Mouse (Mus musculus) CH12.LX (cell line): ENCODE measurements around the gene Dnajb11. TPM values are rescaled to one million over a fixed set of nuclear protein-coding genes. Genes with fewer than 3 reads are reported as not detected.

Experiments
- DNase-seq: peaks from one replicate; pipeline ENCODE4 v3.0.0-alpha.2; 2013; ENCODE audit errors: extremely low read depth
- H3K27ac ChIP-seq: 2 replicates; pipeline ENCODE4 v1.5.1; 2012; ENCODE audit warnings: low read depth, mild to moderate bottlenecking, control low read depth, moderate library complexity; ENCODE audit not compliant: insufficient read depth
- H3K27me3 ChIP-seq: replicated peaks from 2 replicates; pipeline ENCODE3; 2012; ENCODE audit warnings: inconsistent platforms
- H3K36me3 ChIP-seq, 2 experiments: replicated peaks in 1 of 2; 2 replicates each; pipeline versions ENCODE3 to v1.6.1; 2012; ENCODE audit warnings: inconsistent platforms in 1 of 2, low read length in 1 of 2, mild to moderate bottlenecking in 1 of 2, mixed read lengths in 1 of 2, moderate library complexity in 1 of 2; ENCODE audit not compliant: control insufficient read depth in 1 of 2, insufficient read depth in 1 of 2
- H3K4me1 ChIP-seq, 2 experiments: 2 replicates each; pipeline ENCODE4 v1.6.1; 2012; ENCODE audit warnings: inconsistent platforms in 1 of 2, moderate library complexity in 1 of 2; ENCODE audit not compliant: insufficient read depth in 2 of 2, control insufficient read depth in 1 of 2
- H3K4me2 ChIP-seq: 2 replicates; pipeline ENCODE4 v1.6.1; 2012; ENCODE audit warnings: low read depth, mild to moderate bottlenecking, control low read depth; ENCODE audit not compliant: poor library complexity, insufficient read depth, severe bottlenecking
- H3K4me3 ChIP-seq, 3 experiments: fragments of 150-350 bp in 1 of 3; sonication (generic) in 1 of 3; replicated peaks in 1 of 3; 2 replicates each; pipeline versions ENCODE3 to v1.5.1; 2011 to 2012; ENCODE audit warnings: low read depth in 2 of 3, low read length in 2 of 3, mild to moderate bottlenecking in 2 of 3, moderate library complexity in 2 of 3, control low read depth in 1 of 3, improper control_type of control experiment in 1 of 3, inconsistent platforms in 1 of 3, mixed read lengths in 1 of 3; ENCODE audit not compliant: poor library complexity in 1 of 3
- H3K79me2 ChIP-seq: replicated peaks from 2 replicates; pipeline ENCODE4 v1.6.1; 2012; ENCODE audit warnings: mild to moderate bottlenecking, moderate library complexity; ENCODE audit not compliant: control insufficient read depth, poor library complexity, insufficient read depth, severe bottlenecking; ENCODE audit errors: extremely low read depth
- H3K9ac ChIP-seq: 2 replicates; pipeline ENCODE4 v1.6.1; 2012; ENCODE audit warnings: low read depth, mild to moderate bottlenecking, control low read depth, moderate library complexity; ENCODE audit not compliant: insufficient read depth
- H3K9me3 ChIP-seq: replicated peaks from 2 replicates; pipeline ENCODE3; 2012; ENCODE audit warnings: low read length, inconsistent platforms, mixed read lengths
- BHLHE40 ChIP-seq: IDR thresholded peaks from 2 replicates; pipeline ENCODE4 v1.6.1; 2011; ENCODE audit warnings: mild to moderate bottlenecking, low read depth, low read length, improper control_type of control experiment
- CHD2 ChIP-seq: IDR thresholded peaks from 2 replicates; pipeline ENCODE4 v1.6.1; 2011; ENCODE audit warnings: low read length, improper control_type of control experiment
- GABPA ChIP-seq: IDR thresholded peaks from 2 replicates; pipeline ENCODE4 v1.6.1; 2012; ENCODE audit warnings: low read depth, low read length, improper control_type of control experiment, inconsistent platforms; ENCODE audit not compliant: insufficient replicate concordance
- IRF4 ChIP-seq: IDR thresholded peaks from 2 replicates; pipeline ENCODE4 v1.6.1; 2014; ENCODE audit warnings: low read depth, mild to moderate bottlenecking, inconsistent platforms, low read length, improper control_type of control experiment
- JUN ChIP-seq: IDR thresholded peaks from 2 replicates; pipeline ENCODE4 v1.6.1; 2011; ENCODE audit warnings: low read depth, mild to moderate bottlenecking, low read length, improper control_type of control experiment, moderate library complexity; ENCODE audit not compliant: insufficient read depth
- KAT2A ChIP-seq: IDR thresholded peaks from 2 replicates; pipeline ENCODE4 v1.6.1; 2012; ENCODE audit warnings: low read length, improper control_type of control experiment, inconsistent platforms; ENCODE audit not compliant: insufficient replicate concordance
- MAFK ChIP-seq: IDR thresholded peaks from 2 replicates; pipeline ENCODE4 v1.6.1; 2011; ENCODE audit warnings: low read length, improper control_type of control experiment; ENCODE audit not compliant: insufficient replicate concordance
- MAZ ChIP-seq: IDR thresholded peaks from 2 replicates; pipeline ENCODE4 v1.6.1; 2012; ENCODE audit warnings: low read depth, mild to moderate bottlenecking, inconsistent platforms, low read length, improper control_type of control experiment, moderate library complexity
- MEF2A ChIP-seq: IDR thresholded peaks from 2 replicates; pipeline ENCODE4 v1.6.1; 2014; ENCODE audit warnings: low read depth, mild to moderate bottlenecking, inconsistent platforms, low read length, improper control_type of control experiment, borderline replicate concordance
- MYC ChIP-seq: IDR thresholded peaks from 2 replicates; pipeline ENCODE4 v1.6.1; 2011; ENCODE audit warnings: low read depth, mild to moderate bottlenecking, improper control_type of control experiment, low read length
- NELFE ChIP-seq: IDR thresholded peaks from 2 replicates; pipeline ENCODE4 v1.6.1; 2011; ENCODE audit warnings: low read depth, low read length, improper control_type of control experiment
- SIN3A ChIP-seq: IDR thresholded peaks from 2 replicates; pipeline ENCODE4 v1.6.1; 2012; ENCODE audit warnings: low read length, improper control_type of control experiment, inconsistent platforms
- TBP ChIP-seq: conservative IDR thresholded peaks from 2 replicates; pipeline ENCODE4 v1.6.1; 2011; ENCODE audit warnings: low read depth, low read length, improper control_type of control experiment
- TCF12 ChIP-seq: IDR thresholded peaks from 2 replicates; pipeline ENCODE4 v1.6.1; 2014; ENCODE audit warnings: low read depth, mild to moderate bottlenecking, inconsistent platforms, low read length, improper control_type of control experiment
- UBTF ChIP-seq: IDR thresholded peaks from 2 replicates; pipeline ENCODE4 v1.6.1; 2012; ENCODE audit warnings: low read depth, mild to moderate bottlenecking, inconsistent platforms, low read length, improper control_type of control experiment, moderate library complexity
- USF1 ChIP-seq: IDR thresholded peaks from 2 replicates; pipeline ENCODE4 v1.6.1; 2014; ENCODE audit warnings: low read depth, mild to moderate bottlenecking, inconsistent platforms, low read length, improper control_type of control experiment
- ZC3H11A ChIP-seq: IDR thresholded peaks from 2 replicates; pipeline ENCODE4 v1.6.1; 2012; ENCODE audit warnings: low read depth, mild to moderate bottlenecking, inconsistent platforms, low read length, improper control_type of control experiment
- dilution Hi-C: fragments of 300-500 bp; cut with MboI; formaldehyde crosslinking; loops from 2 replicates; pipeline ENCODE4 v1.14.3; 2020; ENCODE audit warnings: low sequenced_read_pairs; ENCODE audit not compliant: extremely low pct_unique_long_range_greater_than_20kb, extremely low pct_ligation_motif_present
- in situ Hi-C: fragments of 300-500 bp; cut with MboI; formaldehyde crosslinking; loops from 3 replicates; pipeline ENCODE4 v1.14.3; 2019; ENCODE audit warnings: low sequenced_read_pairs, low pct_ligation_motif_present, low pct_unique_long_range_greater_than_20kb, mixed read lengths
- polyA plus RNA-seq: library from polyadenylated mRNA; unstranded; fragments of >175 nt; gene quantifications from 2 replicates; pipeline ENCODE4 v1.2.1, GENCODE M21; 2012; ENCODE audit warnings: low read depth; ENCODE audit not compliant: insufficient read length
- total RNA-seq, 2 experiments: library from RNA; depleted of rRNA; stranded (reverse); fragments of 300-350 nt in 1 of 2; fragments of >200 nt in 1 of 2; gene quantifications; 2 replicates each; pipeline ENCODE4 v1.2.3; 2012 to 2014

The Dnajb11 gene
- total and polyA plus RNA-seq, 3 experiments = 122 to 206 (median 129) TPM

DNA sequence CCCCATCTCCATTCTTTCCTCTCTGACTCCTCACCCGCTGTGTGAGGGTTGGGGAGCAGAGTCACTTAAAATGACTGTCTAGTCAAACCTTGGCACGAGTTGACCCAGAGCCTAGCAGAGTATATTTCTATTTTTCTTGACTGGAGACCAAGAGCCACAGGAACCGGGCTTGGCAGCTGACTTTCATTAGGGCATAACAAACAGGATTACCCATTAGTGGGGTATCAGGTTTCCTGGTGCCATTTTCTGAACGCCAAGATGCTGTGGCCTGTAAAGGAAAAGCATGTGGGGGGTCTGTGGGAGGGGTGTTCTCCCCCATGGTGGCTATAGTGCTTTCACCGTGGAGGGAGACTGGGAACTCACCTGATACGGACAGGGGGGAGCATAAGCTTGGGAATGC, 23.3 kb downstream of the Dnajb11 start (continued):
- no peak for TF ChIP-seq MAFK

DNA sequence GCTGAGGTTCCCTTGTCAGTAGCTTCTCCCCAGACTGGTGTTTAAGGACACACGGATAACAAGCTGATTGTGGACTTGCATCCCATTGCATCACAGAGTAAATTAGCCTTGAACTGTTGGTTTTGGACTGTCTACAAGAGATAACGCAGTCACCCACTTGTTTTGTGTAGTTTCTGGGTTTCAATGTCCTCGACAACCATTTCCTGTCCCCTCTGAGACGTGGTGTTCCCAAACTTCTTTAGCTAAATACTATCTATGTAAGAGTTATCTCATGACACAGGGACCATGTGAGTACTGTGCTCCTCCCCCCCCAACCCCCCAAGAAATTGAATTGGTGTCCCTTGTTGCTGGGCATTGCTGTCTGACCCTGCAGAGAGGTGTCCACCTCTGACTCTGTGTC, 23.8 kb downstream of the Dnajb11 start:
- TF ChIP-seq CHD2 = no peak
- no peak for TF ChIP-seq UBTF
- no peak for TF ChIP-seq KAT2A
- no peak for TF ChIP-seq SIN3A
- TF ChIP-seq USF1 = no peak
- TF ChIP-seq JUN = no peak
- no peak for TF ChIP-seq BHLHE40
- no peak for TF ChIP-seq GABPA
- TF ChIP-seq TBP = no peak
- no peak for TF ChIP-seq MAZ
- no peak for TF ChIP-seq TCF12
- TF ChIP-seq MYC = no peak
- H3K27ac ChIP-seq = no peak overlapping the region
- H3K36me3 ChIP-seq = peaks cover 0 to 4% of the 10 kb centered on the region in 2 experiments
- no peak overlapping the region for H3K4me2 ChIP-seq
- in situ Hi-C loops (loop anchor here (25.0 kb wide), 1 partner anchor 556 kb away; the partner anchor contains the start of gene Rtp1), dilution Hi-C loops (no loop called here)
- H3K27me3 ChIP-seq = no peaks in the 10 kb centered on the region
- no peak for DNase-seq
- no peak overlapping the region for H3K4me3 ChIP-seq
- no peaks in the 10 kb centered on the region for H3K9me3 ChIP-seq
- H3K4me1 ChIP-seq = peaks cover 4 to 49% of the 10 kb centered on the region in 2 experiments; a peak in 2 of 4 replicates
- H3K9ac ChIP-seq = no peak overlapping the region
- H3K79me2 ChIP-seq = no peaks in the 10 kb centered on the region

DNA sequence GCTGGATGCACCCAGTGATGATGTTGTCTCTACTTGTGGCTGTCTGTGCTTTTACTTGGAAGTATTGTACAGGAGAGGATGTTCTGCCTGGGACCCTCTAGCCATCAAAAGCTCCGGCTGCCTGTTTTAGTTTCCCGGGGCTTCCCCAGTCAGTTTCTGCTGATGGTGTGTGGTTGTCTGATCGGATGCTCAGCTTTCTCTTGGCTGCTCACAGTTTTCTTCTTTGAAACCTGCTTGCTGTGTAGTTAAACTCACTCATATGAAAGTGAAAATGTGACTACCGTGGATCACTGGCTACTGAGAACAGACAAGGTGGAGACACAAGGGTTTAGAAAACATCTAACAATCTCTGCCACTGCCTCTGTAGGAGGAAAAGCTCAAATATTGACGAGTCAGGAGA, 25.8 kb downstream of the Dnajb11 start:
- Histone ChIP-seq H3K27ac (no peak overlapping the region), H3K9ac (no peak overlapping the region; the same call in 1 of the 2 replicates), H3K27me3 (no peaks in the 10 kb centered on the region), H3K4me1 (peaks cover 4 to 33% of the 10 kb centered on the region in 2 experiments; a peak in 2 of 4 replicates), H3K9me3 (no peaks in the 10 kb centered on the region), H3K4me2 (peak overlapping the region; percentile 95), H3K79me2 (no peaks in the 10 kb centered on the region), H3K4me3 (no peak overlapping the region), H3K36me3 (peaks cover 0 to 4% of the 10 kb centered on the region in 2 experiments)
- peak; percentile 56 for DNase-seq
- dilution Hi-C loops = no loop called here
- no peak for TF ChIP-seq ZC3H11A
- TF ChIP-seq NELFE = no peak
- TF ChIP-seq IRF4 = peak; percentile 67; the same call in 1 of the 2 replicates
- peak; percentile 14; the same call in 1 of the 2 replicates for TF ChIP-seq MEF2A
- TF ChIP-seq BHLHE40 = peak; percentile 40; the same call in 1 of the 2 replicates
- 0 out of 2 replicates have a peak, but pooled peaks have one; percentile 69 for TF ChIP-seq MAFK
- in situ Hi-C loops = loop anchor here (25.0 kb wide), 1 partner anchor 554 kb away; the partner anchor contains the start of gene Rtp1
